16 mouse cellular contexts compared by ENCODE assay signal in genomic region chr1:107805823-107806222, GRCm38 (mm10).
A peak's percentile ranks its signal among the peaks of the same experiment; 100 is the strongest.
DNase-seq lines count a peak whose midpoint lies in the region; ATAC-seq and TF ChIP-seq lines count a peak whose summit lies in the region.
"Had no signal": no experiment of that assay in that cellular context is flagged by ENCODE, and none has a peak within 500 bp of the region (broad histone marks: within the 10 kb centered on the region; RNA-seq: fewer than 3 reads in every experiment).

No protein-coding gene starts in this region.

- no peak for TF ChIP-seq POLR2A in embryonic fibroblast, embryonic 13.5 days (IDR thresholded peaks at IDR 0.05; ENCODE audit: low read depth, low read length)

- no peak for ATAC-seq in embryonic facial prominence, embryonic 14.5 days (ENCODE audit: low read depth)
- no peak for ATAC-seq in hindbrain, postnatal 0 days
- ATAC-seq in intestine, postnatal 0 days = no peak
- ATAC-seq: midbrain, embryonic 16.5 days had no signal

- no peak overlapping the region for H3K9ac ChIP-seq in embryonic facial prominence, embryonic 14.5 days (ENCODE audit: low read depth, low read length)
- no peak overlapping the region for H3K9ac ChIP-seq in hindbrain, postnatal 0 days (replicated peaks; ENCODE audit: low read length)
- no peak overlapping the region for H3K9ac ChIP-seq in intestine, postnatal 0 days (ENCODE audit: low read depth, low read length)
- H3K9ac ChIP-seq: heart, embryonic 13.5 days had no signal

- no peak overlapping the region for H3K4me2 ChIP-seq in embryonic facial prominence, embryonic 14.5 days (ENCODE audit: low read depth, low read length)
- H3K4me2 ChIP-seq in hindbrain, postnatal 0 days (ENCODE audit: low read depth, low read length) = no peak overlapping the region
- H3K4me2 ChIP-seq in intestine, postnatal 0 days (replicated peaks; ENCODE audit: low read depth) = no peak overlapping the region
- H3K4me2 ChIP-seq: heart, embryonic 13.5 days had no signal

- WGBS in embryonic facial prominence, embryonic 14.5 days = 74% methylated on average over 5 of the region's 5 CpGs
- WGBS in embryonic facial prominence, embryonic 10.5 days = 85% methylated on average over 5 of the region's 5 CpGs
- WGBS in hindbrain, postnatal 0 days = 78% methylated on average over 5 of the region's 5 CpGs
- WGBS in intestine, postnatal 0 days = 77% methylated on average over 5 of the region's 5 CpGs

- H3K27ac ChIP-seq in embryonic facial prominence, embryonic 14.5 days (replicated peaks; ENCODE audit: low read depth, low read length) = no peak overlapping the region
- no peak overlapping the region for H3K27ac ChIP-seq in embryonic facial prominence, embryonic 10.5 days (replicated peaks)
- H3K27ac ChIP-seq in embryonic fibroblast, embryonic 13.5 days (ENCODE audit: insufficient read depth, low read length) = peak overlapping the region; percentile 71
- no peak overlapping the region for H3K27ac ChIP-seq in hindbrain, postnatal 0 days
- no peak overlapping the region for H3K27ac ChIP-seq in intestine, postnatal 0 days (ENCODE audit: low read depth, low read length)
- H3K27ac ChIP-seq: heart, embryonic 13.5 days; hindbrain, embryonic 10.5 days; macrophage had no signal

- no peaks in the 10 kb centered on the region for H3K4me1 ChIP-seq in embryonic facial prominence, embryonic 14.5 days (ENCODE audit: control insufficient read depth, insufficient read depth, low read length)
- no peaks in the 10 kb centered on the region for H3K4me1 ChIP-seq in embryonic facial prominence, embryonic 10.5 days
- no peaks in the 10 kb centered on the region for H3K4me1 ChIP-seq in embryonic fibroblast, embryonic 13.5 days (ENCODE audit: control insufficient read depth, insufficient read depth, low read length)
- no peaks in the 10 kb centered on the region for H3K4me1 ChIP-seq in hindbrain, postnatal 0 days (ENCODE audit: insufficient read depth, low read length)
- no peaks in the 10 kb centered on the region for H3K4me1 ChIP-seq in intestine, postnatal 0 days (replicated peaks; ENCODE audit: control insufficient read depth, insufficient read depth, low read length)
- H3K4me1 ChIP-seq: heart, embryonic 13.5 days; hindbrain, embryonic 10.5 days had no signal

- no peaks in the 10 kb centered on the region for H3K9me3 ChIP-seq in embryonic facial prominence, embryonic 14.5 days (ENCODE audit: control insufficient read depth, low read length)
- H3K9me3 ChIP-seq in embryonic facial prominence, embryonic 10.5 days = no peaks in the 10 kb centered on the region
- H3K9me3 ChIP-seq in hindbrain, postnatal 0 days (ENCODE audit: low read length) = no peaks in the 10 kb centered on the region
- H3K9me3 ChIP-seq in intestine, postnatal 0 days (ENCODE audit: control insufficient read depth) = no peaks in the 10 kb centered on the region
- H3K9me3 ChIP-seq: heart, embryonic 13.5 days; hindbrain, embryonic 10.5 days had no signal

- peak; percentile 26 for DNase-seq in embryonic facial prominence, embryonic 14.5 days (ENCODE audit: low spot score)
- DNase-seq in embryonic facial prominence, embryonic 10.5 days (ENCODE audit: low spot score) = no peak
- DNase-seq in 3T3-L1 (ENCODE audit: low read depth, low spot score) = peak; percentile 31
- peak; percentile 30 to 38 for DNase-seq in right cerebral cortex, postnatal 10 days (ENCODE audit: low spot score in 2 of 2)
- no peak for DNase-seq in hindbrain, postnatal 0 days (ENCODE audit: low spot score)
- DNase-seq in cerebellum, adult 11 months = no peak
- DNase-seq: adrenal gland, adult 8-10 months; liver; lung, adult 18-20 months; thymus, postnatal 14 days had no signal

- H3K27me3 ChIP-seq in embryonic facial prominence, embryonic 14.5 days (replicated peaks; ENCODE audit: control insufficient read depth, insufficient read depth, low read length) = no peaks in the 10 kb centered on the region
- H3K27me3 ChIP-seq in embryonic facial prominence, embryonic 10.5 days (replicated peaks; ENCODE audit: low read depth, poor library complexity, severe bottlenecking) = no peaks in the 10 kb centered on the region
- no peaks in the 10 kb centered on the region for H3K27me3 ChIP-seq in hindbrain, postnatal 0 days (ENCODE audit: insufficient read depth, low read length)
- H3K27me3 ChIP-seq in intestine, postnatal 0 days (replicated peaks; ENCODE audit: control insufficient read depth, insufficient read depth, low read length) = no peaks in the 10 kb centered on the region
- H3K27me3 ChIP-seq: heart, embryonic 13.5 days had no signal

- H3K4me3 ChIP-seq in embryonic facial prominence, embryonic 14.5 days (ENCODE audit: low read depth, low read length) = no peak overlapping the region
- no peak overlapping the region for H3K4me3 ChIP-seq in embryonic facial prominence, embryonic 10.5 days
- no peak overlapping the region for H3K4me3 ChIP-seq in embryonic fibroblast, embryonic 13.5 days (ENCODE audit: insufficient read depth, low read length)
- no peak overlapping the region for H3K4me3 ChIP-seq in hindbrain, postnatal 0 days (ENCODE audit: low read length)
- H3K4me3 ChIP-seq in intestine, postnatal 0 days (ENCODE audit: low read depth, low read length) = no peak overlapping the region
- H3K4me3 ChIP-seq: heart, embryonic 13.5 days; hindbrain, embryonic 10.5 days had no signal

- H3K36me3 ChIP-seq in embryonic facial prominence, embryonic 14.5 days (ENCODE audit: control insufficient read depth, insufficient read depth, low read length) = no peaks in the 10 kb centered on the region
- H3K36me3 ChIP-seq in embryonic facial prominence, embryonic 10.5 days (replicated peaks) = no peaks in the 10 kb centered on the region
- no peaks in the 10 kb centered on the region for H3K36me3 ChIP-seq in hindbrain, postnatal 0 days (ENCODE audit: insufficient read depth, low read length)
- no peaks in the 10 kb centered on the region for H3K36me3 ChIP-seq in intestine, postnatal 0 days (ENCODE audit: control insufficient read depth, insufficient read depth)
- H3K36me3 ChIP-seq: heart, embryonic 13.5 days; hindbrain, embryonic 10.5 days had no signal

- no peak for TF ChIP-seq CTCF in embryonic fibroblast, embryonic 13.5 days (IDR thresholded peaks at IDR 0.05; ENCODE audit: borderline replicate concordance, insufficient read depth, low read length)
- no peak for TF ChIP-seq CTCF in hindbrain, postnatal 0 days (IDR thresholded peaks at IDR 0.05; ENCODE audit: low read depth)
- TF ChIP-seq CTCF in intestine, postnatal 0 days (IDR thresholded peaks at IDR 0.05; ENCODE audit: low read depth) = no peak

Comparison
In these comparisons a context has a peak if more than half of its experiments do, and no peak if none do; other contexts are left out.
1. DNase-seq: peak in embryonic facial prominence, embryonic 14.5 days (single experiment), 3T3-L1 (single experiment) and right cerebral cortex, postnatal 10 days (2 of 2); none in embryonic facial prominence, embryonic 10.5 days (single experiment), hindbrain, postnatal 0 days (single experiment) and cerebellum, adult 11 months (single experiment).